Mouse (Mus musculus): ENCODE measurements around the gene Fuca1. TPM values are rescaled to one million over a fixed set of nuclear protein-coding genes. Genes with fewer than 3 reads are reported as not detected.
A peak's percentile ranks its signal among the peaks of the same experiment; 100 is the strongest.

Fuca1 gene
- polyA plus RNA-seq, 1 experiment from 2014 or later = 76.4 TPM

- Histone ChIP-seq H3K9ac (peak overlapping the region; percentile 64), H3K27me3 (no peaks in the 10 kb centered on the region), H3K4me3 (peak overlapping the region; percentile 79), H3K9me3 (no peaks in the 10 kb centered on the region), H3K36me3 (peaks cover 11% of the 10 kb centered on the region), H3K4me1 (peaks cover 29% of the 10 kb centered on the region), H3K27ac (peak overlapping the region; percentile 65), H3K4me2 (peak overlapping the region; percentile 85)
- peak; percentile 30 for ATAC-seq (ENCODE audit: borderline replicate concordance, extremely low read depth, low FRiP score, low TSS enrichment)
- 2% methylated on average over 28 of the region's 28 CpGs for WGBS
Measured at GRCm38 (mm10) chr4:135946659-135947301, 26.2 kb downstream of the Fuca1 start.

GRCm38 (mm10) chr4:135948142-135948541 lies 27.6 kb downstream of the Fuca1 start:
- peaks cover 19% of the 10 kb centered on the region for H3K36me3 ChIP-seq
- H3K27me3 ChIP-seq = no peaks in the 10 kb centered on the region
- H3K4me2 ChIP-seq = no peak overlapping the region
- peaks cover 29% of the 10 kb centered on the region for H3K4me1 ChIP-seq
- H3K9ac ChIP-seq = no peak overlapping the region
- no peaks in the 10 kb centered on the region for H3K9me3 ChIP-seq
- H3K4me3 ChIP-seq = no peak overlapping the region
- H3K27ac ChIP-seq = no peak overlapping the region
- ATAC-seq (ENCODE audit: borderline replicate concordance, extremely low read depth, low FRiP score, low TSS enrichment) = no peak
- WGBS = 85% methylated on average over 8 of the region's 8 CpGs

GRCm38 (mm10) chr4:135949475-135949874 lies 28.9 kb downstream of the Fuca1 start:
- Histone ChIP-seq H3K4me1 (peaks cover 23% of the 10 kb centered on the region), H3K4me3 (no peak overlapping the region), H3K27ac (0 out of 2 replicates have a peak overlapping the region, but pooled peaks have one; percentile 17), H3K9ac (no peak overlapping the region), H3K36me3 (peaks cover 19% of the 10 kb centered on the region), H3K27me3 (no peaks in the 10 kb centered on the region), H3K9me3 (no peaks in the 10 kb centered on the region), H3K4me2 (no peak overlapping the region)
- 69% methylated on average over 10 of the region's 10 CpGs for WGBS
- no peak for ATAC-seq (ENCODE audit: borderline replicate concordance, extremely low read depth, low FRiP score, low TSS enrichment)

- Histone ChIP-seq H3K4me1 (peaks cover 23% of the 10 kb centered on the region), H3K27me3 (no peaks in the 10 kb centered on the region), H3K4me3 (no peak overlapping the region), H3K27ac (0 out of 2 replicates have a peak overlapping the region, but pooled peaks have one; percentile 17), H3K36me3 (peaks cover 23% of the 10 kb centered on the region), H3K9me3 (no peaks in the 10 kb centered on the region), H3K4me2 (no peak overlapping the region), H3K9ac (no peak overlapping the region)
- WGBS = 50% methylated on average over 6 of the region's 6 CpGs
- ATAC-seq (ENCODE audit: borderline replicate concordance, extremely low read depth, low FRiP score, low TSS enrichment) = 0 out of 2 replicates have a peak, but pooled peaks have one; percentile 12
Measured at GRCm38 (mm10) chr4:135949911-135950310, 29.4 kb downstream of the Fuca1 start.

- WGBS = 61% methylated on average over 6 of the region's 6 CpGs
- peaks cover 26% of the 10 kb centered on the region for H3K36me3 ChIP-seq
- no peak overlapping the region for H3K4me2 ChIP-seq
- no peak overlapping the region for H3K9ac ChIP-seq
- H3K27ac ChIP-seq = no peak overlapping the region
- peaks cover 23% of the 10 kb centered on the region for H3K4me1 ChIP-seq
- H3K4me3 ChIP-seq = no peak overlapping the region
- H3K9me3 ChIP-seq = no peaks in the 10 kb centered on the region
- no peaks in the 10 kb centered on the region for H3K27me3 ChIP-seq
- ATAC-seq (ENCODE audit: borderline replicate concordance, extremely low read depth, low FRiP score, low TSS enrichment) = no peak
Measured at GRCm38 (mm10) chr4:135950365-135950764, 29.8 kb downstream of the Fuca1 start.

GRCm38 (mm10) chr4:135951505-135951904 lies 31.0 kb downstream of the Fuca1 start:
- Histone ChIP-seq H3K4me2 (no peak overlapping the region), H3K4me1 (peaks cover 18% of the 10 kb centered on the region), H3K4me3 (no peak overlapping the region), H3K36me3 (peaks cover 32% of the 10 kb centered on the region), H3K27ac (no peak overlapping the region), H3K9ac (no peak overlapping the region), H3K9me3 (no peaks in the 10 kb centered on the region), H3K27me3 (no peaks in the 10 kb centered on the region)
- ATAC-seq (ENCODE audit: borderline replicate concordance, extremely low read depth, low FRiP score, low TSS enrichment) = no peak
- 93% methylated on average over 3 of the region's 3 CpGs for WGBS

GRCm38 (mm10) chr4:135953179-135953578 lies 32.6 kb downstream of the Fuca1 start:
- WGBS = 82% methylated on average over 3 of the region's 3 CpGs
- H3K27me3 ChIP-seq = no peaks in the 10 kb centered on the region
- no peak for ATAC-seq (ENCODE audit: borderline replicate concordance, extremely low read depth, low FRiP score, low TSS enrichment)
- H3K9me3 ChIP-seq = no peaks in the 10 kb centered on the region
- H3K36me3 ChIP-seq = peaks cover 32% of the 10 kb centered on the region
- peaks cover 11% of the 10 kb centered on the region; the same call in 1 of the 2 replicates for H3K4me1 ChIP-seq
- no peak overlapping the region for H3K9ac ChIP-seq
- H3K27ac ChIP-seq = no peak overlapping the region
- H3K4me2 ChIP-seq = no peak overlapping the region
- H3K4me3 ChIP-seq = no peak overlapping the region

GRCm38 (mm10) chr4:135954241-135954640 lies 33.7 kb downstream of the Fuca1 start:
- 15% methylated on average over 2 of the region's 2 CpGs for WGBS
- peaks cover 34% of the 10 kb centered on the region for H3K36me3 ChIP-seq

GRCm38 (mm10) chr4:135955886-135956285 lies 35.4 kb downstream of the Fuca1 start:
- Histone ChIP-seq H3K9me3 (no peaks in the 10 kb centered on the region), H3K4me1 (no peaks in the 10 kb centered on the region), H3K4me3 (no peak overlapping the region), H3K27ac (no peak overlapping the region), H3K27me3 (no peaks in the 10 kb centered on the region), H3K4me2 (no peak overlapping the region), H3K9ac (no peak overlapping the region), H3K36me3 (peaks cover 46% of the 10 kb centered on the region)
- no peak for ATAC-seq (ENCODE audit: borderline replicate concordance, extremely low read depth, low FRiP score, low TSS enrichment)
- 74% methylated on average over 9 of the region's 9 CpGs for WGBS

More at GRCm38 (mm10) chr4:135954241-135954640, 33.7 kb downstream of the Fuca1 start:
- Histone ChIP-seq H3K9ac (no peak overlapping the region), H3K4me1 (peaks cover 9% of the 10 kb centered on the region; the same call in 1 of the 2 replicates), H3K27me3 (no peaks in the 10 kb centered on the region), H3K4me2 (no peak overlapping the region), H3K27ac (no peak overlapping the region), H3K9me3 (no peaks in the 10 kb centered on the region), H3K4me3 (no peak overlapping the region)
- ATAC-seq (ENCODE audit: borderline replicate concordance, extremely low read depth, low FRiP score, low TSS enrichment) = no peak

- Histone ChIP-seq H3K9ac (no peak overlapping the region), H3K9me3 (no peaks in the 10 kb centered on the region), H3K4me1 (peaks cover 8% of the 10 kb centered on the region; the same call in 1 of the 2 replicates), H3K4me2 (no peak overlapping the region), H3K27ac (no peak overlapping the region), H3K36me3 (peaks cover 29% of the 10 kb centered on the region), H3K27me3 (no peaks in the 10 kb centered on the region), H3K4me3 (no peak overlapping the region)
- 46% methylated on average over 8 of the region's 8 CpGs for WGBS
- no peak for ATAC-seq (ENCODE audit: borderline replicate concordance, extremely low read depth, low FRiP score, low TSS enrichment)
Measured at GRCm38 (mm10) chr4:135958354-135958753, 37.8 kb downstream of the Fuca1 start.

- 22% methylated on average over 5 of the region's 5 CpGs for WGBS
Measured at GRCm38 (mm10) chr4:135960717-135961116, 40.2 kb downstream of the Fuca1 start.

GRCm38 (mm10) chr4:135961709-135962108 lies 41.2 kb downstream of the Fuca1 start:
- no peaks in the 10 kb centered on the region for H3K27me3 ChIP-seq
- H3K4me2 ChIP-seq = no peak overlapping the region
- H3K4me1 ChIP-seq = peaks cover 17% of the 10 kb centered on the region
- WGBS = 87% methylated on average over 5 of the region's 5 CpGs
- H3K27ac ChIP-seq = no peak overlapping the region
- H3K9me3 ChIP-seq = no peaks in the 10 kb centered on the region
- H3K4me3 ChIP-seq = no peak overlapping the region
- H3K36me3 ChIP-seq = peaks cover 22% of the 10 kb centered on the region
- no peak overlapping the region for H3K9ac ChIP-seq
- no peak for ATAC-seq (ENCODE audit: borderline replicate concordance, extremely low read depth, low FRiP score, low TSS enrichment)

More at GRCm38 (mm10) chr4:135960717-135961116, 40.2 kb downstream of the Fuca1 start:
- peaks cover 17% of the 10 kb centered on the region for H3K4me1 ChIP-seq
- no peak overlapping the region for H3K4me3 ChIP-seq
- no peak overlapping the region for H3K4me2 ChIP-seq
- peaks cover 18% of the 10 kb centered on the region; the same call in 1 of the 2 replicates for H3K36me3 ChIP-seq
- H3K27ac ChIP-seq = no peak overlapping the region
- no peak for ATAC-seq (ENCODE audit: borderline replicate concordance, extremely low read depth, low FRiP score, low TSS enrichment)
- H3K9ac ChIP-seq = no peak overlapping the region
- H3K27me3 ChIP-seq = no peaks in the 10 kb centered on the region
- H3K9me3 ChIP-seq = no peaks in the 10 kb centered on the region
